Mouse (Mus musculus) hindbrain, embryonic 16.5 days (tissue): ENCODE results near the gene Wwtr1. TPM values are rescaled to one million over a fixed set of nuclear protein-coding genes. Genes with fewer than 3 reads are reported as not detected.

ENCODE experiments used
- ATAC-seq: fragments of 200-750 bp; cut with Nextera tagmentation; 2 replicates; pipeline ENCODE4 v1.8.0; 2017; ENCODE audit warnings: moderate TSS enrichment, moderate library complexity
- H3K27ac ChIP-seq: fragments of 300-500 bp; sonication (generic); 2 replicates; pipeline ENCODE4 v1.5.1; 2014; ENCODE audit warnings: low read depth, mild to moderate bottlenecking, control low read depth, low read length, moderate library complexity
- H3K27me3 ChIP-seq: fragments of 300-500 bp; sonication (generic); replicated peaks from 2 replicates; pipeline ENCODE4 v1.6.1; 2014; ENCODE audit warnings: low read length; ENCODE audit not compliant: control insufficient read depth, insufficient read depth
- H3K36me3 ChIP-seq: fragments of 300-500 bp; sonication (generic); 2 replicates; pipeline ENCODE4 v1.6.1; 2014; ENCODE audit warnings: mild to moderate bottlenecking, low read length, moderate library complexity, mixed read lengths; ENCODE audit not compliant: control insufficient read depth, insufficient read depth
- H3K4me1 ChIP-seq: fragments of 300-500 bp; sonication (generic); 2 replicates; pipeline ENCODE4 v1.6.1; 2014; ENCODE audit warnings: low read depth, low read length; ENCODE audit not compliant: control insufficient read depth, insufficient read depth
- H3K4me2 ChIP-seq: fragments of 300-500 bp; sonication (generic); 2 replicates; pipeline ENCODE4 v1.6.1; 2014; ENCODE audit warnings: mild to moderate bottlenecking, low read length, control low read depth, moderate library complexity
- H3K4me3 ChIP-seq: fragments of 300-500 bp; sonication (generic); 2 replicates; pipeline ENCODE4 v1.5.1; 2014; ENCODE audit warnings: mild to moderate bottlenecking, low read length, control low read depth, moderate library complexity
- H3K9ac ChIP-seq: fragments of 300-500 bp; sonication (generic); 2 replicates; pipeline ENCODE4 v1.6.1; 2014; ENCODE audit warnings: low read depth, mild to moderate bottlenecking, control low read depth, low read length, moderate library complexity
- H3K9me3 ChIP-seq: fragments of 300-500 bp; sonication (generic); 2 replicates; pipeline ENCODE4 v1.6.1; 2014; ENCODE audit warnings: mild to moderate bottlenecking, low read length, moderate library complexity; ENCODE audit not compliant: control insufficient read depth
- WGBS: fragments of 180-500 bp; shearing (Covaris S2); extraction: QIAGEN DNeasy Blood & Tissue Kit; methylation state at CpG from one replicate; pipeline ENCODE4 v1.1.7; 2014; 5-methylcytosine and 5-hydroxymethylcytosine counted together
- polyA plus RNA-seq: library from polyadenylated mRNA; unstranded; fragments of >200 nt; fragmentation: Nextera tagmentation; extraction: Ambion mirVana; gene quantifications from 2 replicates; pipeline ENCODE4 v1.2.1, GENCODE M21; 2015

The Wwtr1 gene
- polyA plus RNA-seq, 1 experiment from 2014 or later, result 7.9 TPM

DNA sequence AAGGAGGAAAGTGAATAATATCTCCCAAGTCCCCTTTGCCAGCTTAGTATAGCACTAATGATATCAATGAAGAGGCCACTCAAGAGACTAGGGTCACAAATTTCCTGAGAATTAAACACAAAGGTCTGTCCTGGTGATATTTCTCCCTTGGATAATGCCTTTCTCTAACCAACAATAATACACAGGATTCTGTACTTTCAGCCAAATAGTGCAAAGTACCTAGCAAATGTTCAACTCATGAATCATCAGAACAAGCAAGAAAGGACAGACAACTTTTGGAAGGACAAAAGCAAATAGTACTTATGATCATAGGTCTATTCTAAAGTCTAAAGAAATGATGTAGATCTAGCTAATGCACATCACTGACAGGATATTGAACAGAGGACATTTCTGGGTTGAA, 19.8 kb upstream of the Wwtr1 start:
- no peaks in the 10 kb centered on the region for H3K4me1 ChIP-seq

DNA sequence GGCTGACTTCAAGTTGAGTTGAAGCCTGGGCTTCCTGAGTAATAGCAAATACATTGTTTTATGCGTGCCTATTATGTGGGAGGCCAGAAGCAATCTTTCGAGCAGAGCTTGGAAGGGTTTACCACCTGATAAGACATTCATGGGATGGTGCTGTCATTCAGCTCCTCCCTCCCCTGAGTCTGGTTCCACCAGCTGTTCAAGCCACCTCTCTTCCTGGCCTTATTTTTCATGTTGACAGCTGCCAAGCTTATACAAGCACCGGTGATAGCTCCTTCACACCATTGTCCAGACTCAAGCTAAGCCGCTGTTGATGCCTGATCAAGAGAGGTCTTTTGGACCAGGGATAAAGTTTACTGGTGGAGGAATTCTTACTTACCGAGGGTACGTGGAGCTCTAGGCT, 10.3 kb upstream of the Wwtr1 start:
- Histone ChIP-seq H3K4me1 (no peaks in the 10 kb centered on the region), H3K27ac (no peak overlapping the region), H3K36me3 (no peaks in the 10 kb centered on the region), H3K4me3 (no peak overlapping the region), H3K9me3 (no peaks in the 10 kb centered on the region), H3K27me3 (no peaks in the 10 kb centered on the region), H3K9ac (no peak overlapping the region), H3K4me2 (no peak overlapping the region)
- WGBS, result 88% methylated on average over 6 of the region's 6 CpGs
- ATAC-seq, result no peak

More for the DNA sequence above, 19.8 kb upstream of the Wwtr1 start:
- H3K9me3 ChIP-seq, result no peaks in the 10 kb centered on the region
- H3K27me3 ChIP-seq, result no peaks in the 10 kb centered on the region
- H3K9ac ChIP-seq, result no peak overlapping the region
- H3K4me2 ChIP-seq, result no peak overlapping the region
- no peak overlapping the region for H3K4me3 ChIP-seq
- H3K27ac ChIP-seq, result no peak overlapping the region
- H3K36me3 ChIP-seq, result no peaks in the 10 kb centered on the region
- ATAC-seq, result no peak

DNA sequence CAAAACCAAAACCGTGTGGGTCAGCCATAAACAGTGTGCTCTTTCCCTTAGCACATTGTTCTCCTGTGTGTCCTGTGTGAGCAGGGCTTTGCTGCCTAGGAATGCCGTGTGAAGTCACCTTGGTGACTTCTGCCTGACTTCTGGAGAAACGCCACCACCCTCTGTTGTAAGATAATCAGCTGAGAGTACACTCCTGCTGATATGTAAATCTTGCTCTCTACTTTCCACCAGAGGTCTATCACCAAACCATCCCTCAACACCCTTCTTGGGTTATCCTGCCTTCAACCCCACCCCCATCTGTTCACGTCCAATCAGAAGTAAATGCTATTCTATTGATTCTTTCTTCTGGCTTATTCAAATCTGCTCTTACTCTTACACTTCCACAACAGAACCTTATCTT, 7.8 kb upstream of the Wwtr1 start:
- no peak overlapping the region for H3K27ac ChIP-seq

DNA sequence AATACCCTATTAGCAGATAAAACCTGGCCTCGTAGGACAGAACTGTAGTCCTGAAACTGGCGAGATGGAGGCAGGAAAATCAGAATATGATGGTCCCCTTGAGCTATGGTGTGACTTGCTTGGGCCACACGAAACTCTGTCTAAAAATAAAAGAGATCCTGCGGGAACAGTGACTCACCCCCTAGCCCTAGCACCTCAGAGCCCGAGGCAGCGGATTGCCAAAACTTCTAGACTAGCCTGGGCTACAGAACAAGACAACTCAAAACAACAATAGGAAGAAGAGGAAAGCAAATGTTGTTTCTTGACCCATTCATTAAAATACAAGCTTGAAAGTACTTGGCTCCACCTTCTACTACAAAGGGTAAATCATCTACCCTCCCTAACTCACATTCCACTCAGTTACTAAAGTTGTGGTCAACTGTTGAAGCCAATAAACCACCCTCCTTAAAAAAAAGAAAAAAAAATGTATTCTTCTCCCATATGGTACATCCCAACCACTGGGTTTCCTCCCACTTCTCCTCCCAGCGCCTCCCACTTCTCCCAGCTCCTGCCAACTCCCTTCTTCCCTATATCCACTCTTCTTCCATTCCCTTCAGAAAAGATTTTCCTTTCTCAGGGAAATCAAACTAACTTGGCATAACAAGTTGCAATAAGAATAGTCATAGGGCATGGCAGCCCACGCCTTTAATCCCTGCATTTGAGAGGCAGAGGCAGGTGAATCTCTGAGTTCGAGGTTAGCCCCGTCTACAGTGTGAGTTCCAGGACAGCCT, 4.9 kb upstream of the Wwtr1 start:
- Histone ChIP-seq H3K27me3 (no peaks in the 10 kb centered on the region), H3K36me3 (no peaks in the 10 kb centered on the region), H3K4me3 (no peak overlapping the region), H3K27ac (no peak overlapping the region), H3K4me2 (no peak overlapping the region), H3K9ac (no peak overlapping the region), H3K9me3 (no peaks in the 10 kb centered on the region), H3K4me1 (peaks cover 4% of the 10 kb centered on the region; the same call in 1 of the 2 replicates)
- ATAC-seq, result no peak
- WGBS, result 95% methylated on average over 10 of the region's 10 CpGs

More for the DNA sequence above, 7.8 kb upstream of the Wwtr1 start:
- no peak overlapping the region for H3K9ac ChIP-seq
- H3K27me3 ChIP-seq, result no peaks in the 10 kb centered on the region
- H3K4me2 ChIP-seq, result no peak overlapping the region
- H3K4me1 ChIP-seq, result no peaks in the 10 kb centered on the region
- no peak overlapping the region for H3K4me3 ChIP-seq
- no peaks in the 10 kb centered on the region for H3K36me3 ChIP-seq
- ATAC-seq, result no peak
- 63% methylated on average over 4 of the region's 4 CpGs for WGBS
- no peaks in the 10 kb centered on the region for H3K9me3 ChIP-seq

DNA sequence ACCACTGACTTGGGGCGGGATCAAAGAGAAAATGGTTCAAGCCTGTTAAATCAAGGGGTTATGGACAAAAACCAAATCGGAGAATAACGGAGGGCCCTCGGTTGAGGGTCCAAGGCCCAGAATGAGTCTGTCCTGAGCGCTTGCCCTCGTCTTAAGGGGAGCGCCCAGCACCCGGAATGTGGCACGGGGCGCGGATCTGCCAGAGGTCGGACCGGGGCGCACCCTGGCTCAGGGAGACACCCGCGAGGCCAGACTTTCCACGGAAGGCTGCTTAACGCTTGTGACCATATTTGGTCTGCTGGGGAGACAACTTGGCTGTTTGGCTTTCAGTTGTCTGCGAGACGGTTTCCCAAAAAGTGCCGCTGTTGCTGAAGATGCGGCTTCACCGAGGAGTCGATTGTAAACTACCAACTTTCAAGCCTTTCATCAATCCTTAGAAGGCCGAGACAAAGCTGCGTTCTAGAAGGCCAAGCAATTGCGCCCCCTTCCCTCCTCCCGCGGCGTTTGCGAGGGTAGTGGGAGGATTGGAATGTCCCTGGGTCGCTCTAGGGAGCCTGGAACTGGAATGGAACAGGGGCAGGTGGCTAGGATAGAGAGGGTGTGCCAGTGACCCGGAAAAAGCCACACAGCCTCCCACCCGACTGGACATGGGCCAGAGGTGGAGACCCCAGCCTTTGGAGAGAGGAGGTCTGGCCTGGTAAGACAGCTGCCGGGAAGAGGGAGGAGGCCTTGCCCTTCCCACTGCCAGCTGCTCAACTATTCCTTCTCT, 530 bp upstream of the Wwtr1 start:
- H3K4me3 ChIP-seq, result peak overlapping the region; percentile 68
- peak overlapping the region; percentile 58 for H3K27ac ChIP-seq
- H3K4me1 ChIP-seq, result peaks cover 4% of the 10 kb centered on the region; the same call in 1 of the 2 replicates
- WGBS, result 0% methylated on average over 35 of the region's 35 CpGs
- peak overlapping the region; percentile 67 for H3K4me2 ChIP-seq
- H3K9me3 ChIP-seq, result no peaks in the 10 kb centered on the region
- H3K27me3 ChIP-seq, result no peaks in the 10 kb centered on the region; the same call in 1 of the 2 replicates
- peak overlapping the region; percentile 76 for H3K9ac ChIP-seq
- ATAC-seq, result peak; percentile 64
- H3K36me3 ChIP-seq, result no peaks in the 10 kb centered on the region

DNA sequence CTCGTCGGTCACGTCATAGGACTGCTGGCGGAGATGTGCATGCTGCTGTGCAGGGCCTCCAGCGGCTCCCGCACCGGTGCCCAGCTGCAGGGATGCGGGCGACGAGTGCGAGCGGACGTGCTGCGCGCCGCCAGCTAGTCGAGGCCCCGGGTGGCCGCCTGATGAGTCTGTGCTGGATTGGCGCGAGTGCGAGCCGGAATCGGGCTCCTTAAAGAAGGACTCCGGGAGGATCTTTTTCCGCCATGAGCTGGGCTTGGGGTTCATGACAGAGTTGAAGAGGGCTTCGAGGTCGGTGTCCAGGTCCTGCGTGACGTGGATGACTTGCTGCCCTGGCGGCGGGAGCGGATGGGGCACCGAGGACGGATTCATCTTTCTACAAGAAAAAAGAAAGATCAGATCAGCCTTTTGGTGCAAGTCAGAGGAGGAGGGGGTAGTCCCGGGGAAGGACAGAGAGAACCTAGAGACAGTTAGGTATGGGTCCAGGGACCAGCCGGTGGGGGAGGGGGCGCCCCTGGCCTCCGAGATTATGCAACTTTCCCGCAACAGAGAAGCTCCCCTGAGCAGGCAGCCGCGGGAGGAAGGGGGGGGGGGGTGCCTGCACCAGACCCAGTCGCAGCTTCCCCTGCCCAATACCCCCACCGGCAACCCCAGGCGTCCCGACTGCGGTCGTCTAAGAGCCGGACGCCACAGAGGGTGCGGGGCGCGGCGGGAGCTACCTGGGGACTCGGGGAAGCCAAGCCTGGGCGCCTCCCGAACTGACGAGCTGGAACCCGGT, 638 bp downstream of the Wwtr1 start:
- peak; percentile 65 for ATAC-seq
- Histone ChIP-seq H3K4me1 (peaks cover 4% of the 10 kb centered on the region; the same call in 1 of the 2 replicates), H3K4me3 (peak overlapping the region; percentile 68), H3K27me3 (no peaks in the 10 kb centered on the region; the same call in 1 of the 2 replicates), H3K9me3 (no peaks in the 10 kb centered on the region), H3K9ac (peak overlapping the region; percentile 76), H3K36me3 (no peaks in the 10 kb centered on the region), H3K27ac (peak overlapping the region; percentile 58), H3K4me2 (peak overlapping the region; percentile 67)
- under 1% methylated on average over 59 of the region's 59 CpGs for WGBS

DNA sequence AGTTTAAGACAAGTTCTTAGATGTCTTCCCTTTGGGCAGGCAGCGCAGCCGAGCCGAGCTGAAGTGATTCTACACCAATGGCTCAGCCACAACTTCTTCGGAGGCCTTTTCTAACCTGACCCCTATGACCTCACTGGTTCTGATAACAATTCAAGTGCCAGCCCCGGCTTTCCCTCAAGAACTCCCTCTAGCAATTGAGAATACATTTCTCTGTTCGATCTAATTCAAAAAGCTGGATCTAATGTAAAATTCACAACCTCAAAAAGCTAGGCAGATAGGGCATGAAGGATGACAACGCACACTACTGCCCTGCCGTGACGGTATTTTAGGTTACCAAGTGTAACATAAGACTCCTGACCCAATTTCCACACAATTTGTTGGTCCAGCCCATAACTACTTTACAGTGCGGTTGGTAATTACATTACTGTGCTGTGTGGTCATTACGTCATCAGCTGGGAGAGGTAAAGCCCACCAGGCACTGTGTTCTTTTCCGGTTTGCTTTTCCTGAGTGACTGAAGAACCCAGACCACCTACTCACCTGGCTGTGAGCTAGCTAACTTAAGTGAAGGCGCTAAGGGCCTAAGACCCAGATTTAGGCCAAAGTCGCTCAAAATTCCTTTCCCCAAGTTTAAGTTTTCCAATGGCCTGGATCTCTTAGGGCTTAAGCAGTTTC, 1.7 kb downstream of the Wwtr1 start:
- ATAC-seq, result no peak
- Histone ChIP-seq H3K4me3 (peak overlapping the region; percentile 68), H3K27ac (no peak overlapping the region), H3K27me3 (no peaks in the 10 kb centered on the region; the same call in 1 of the 2 replicates), H3K4me1 (peaks cover 4% of the 10 kb centered on the region; the same call in 1 of the 2 replicates), H3K4me2 (peak overlapping the region; percentile 67), H3K9ac (0 out of 2 replicates have a peak overlapping the region, but pooled peaks have one; percentile 23), H3K9me3 (no peaks in the 10 kb centered on the region), H3K36me3 (no peaks in the 10 kb centered on the region)
- WGBS, result 40% methylated on average over 14 of the region's 14 CpGs

DNA sequence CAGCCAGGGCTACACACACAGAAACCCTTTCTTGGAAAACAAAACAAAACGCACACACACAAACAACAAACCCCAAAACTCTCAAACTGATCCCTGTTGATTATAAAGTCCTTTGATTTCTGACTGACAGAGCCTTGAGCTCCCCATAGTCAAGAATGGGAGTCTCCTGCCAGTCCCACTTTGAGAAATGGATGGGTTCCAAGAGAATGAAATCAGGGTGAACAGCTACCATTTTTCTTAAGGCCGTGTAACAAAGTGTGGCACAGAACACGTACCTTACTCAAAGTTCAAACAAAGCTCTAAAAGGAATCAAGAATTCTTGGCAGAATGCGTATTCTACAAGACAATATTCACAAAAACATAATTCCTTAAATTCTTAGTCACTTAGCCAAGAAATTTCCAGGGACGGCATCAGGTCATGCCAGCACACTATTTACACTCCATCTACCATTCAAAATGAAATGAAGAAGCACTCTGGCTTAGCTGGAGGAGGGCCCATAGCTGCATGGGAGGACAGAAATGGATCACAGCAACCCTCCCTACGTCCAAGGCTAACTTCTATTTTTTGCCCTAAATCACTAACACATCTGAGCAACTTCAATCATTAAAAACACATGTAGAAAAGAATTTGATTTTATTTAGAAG, 3.3 kb downstream of the Wwtr1 start:
- no peak for ATAC-seq
- no peaks in the 10 kb centered on the region for H3K36me3 ChIP-seq
- no peak overlapping the region for H3K4me3 ChIP-seq
- H3K4me2 ChIP-seq, result peak overlapping the region; percentile 29
- WGBS, result 57% methylated on average over 6 of the region's 6 CpGs
- H3K27ac ChIP-seq, result no peak overlapping the region
- H3K4me1 ChIP-seq, result peaks cover 4% of the 10 kb centered on the region; the same call in 1 of the 2 replicates
- no peak overlapping the region for H3K9ac ChIP-seq
- no peaks in the 10 kb centered on the region for H3K9me3 ChIP-seq
- no peaks in the 10 kb centered on the region; the same call in 1 of the 2 replicates for H3K27me3 ChIP-seq
